Mouse (Mus musculus) brain, embryonic 14.5 days (tissue): ENCODE results near the gene Zfp764. TPM values are rescaled to one million over a fixed set of nuclear protein-coding genes. Genes with fewer than 3 reads are reported as not detected.
"Not testable (repeated sequence)": the region's sequence is repeated elsewhere in the genome, so short reads cannot be mapped to it uniquely, and the experiment has no call there.

Experiments used
- DNase-seq: peaks from one replicate; pipeline ENCODE4 v3.0.0-alpha.2; 2011; ENCODE audit warnings: low read depth
- CTCF ChIP-seq: fragments of 200-500 bp; IDR thresholded peaks from 2 replicates; pipeline ENCODE4 v1.5.1; 2012; ENCODE audit warnings: inconsistent platforms, mild to moderate bottlenecking, moderate library complexity, borderline replicate concordance; ENCODE audit not compliant: insufficient read depth, insufficient read length; ENCODE audit errors: extremely low read depth
- POLR2A ChIP-seq: fragments of 200-500 bp; IDR thresholded peaks from 2 replicates; pipeline ENCODE4 v1.6.1; 2012; ENCODE audit warnings: mild to moderate bottlenecking, inconsistent platforms, borderline replicate concordance; ENCODE audit not compliant: poor library complexity, insufficient read depth, insufficient read length, severe bottlenecking; ENCODE audit errors: extremely low read depth
- polyA plus RNA-seq: library from polyadenylated mRNA; depleted of rRNA; stranded (reverse); fragments of >200 nt; gene quantifications from 2 replicates; pipeline ENCODE4 v1.2.3, GENCODE M21; 2012

Gene Zfp764
- polyA plus RNA-seq, 1 experiment: 4.4 TPM

- DNase-seq: peak; percentile 80
- no peak for TF ChIP-seq POLR2A
- no peak for TF ChIP-seq CTCF
These were observed 15.6 kb upstream of the Zfp764 start for GRCm38 (mm10) chr7:127422247-127422646.

GRCm38 (mm10) chr7:127421388-127422191, 15.0 kb upstream of the Zfp764 start, which contains the start of gene Zfp688:
TSS of gene Zfp688 (minus strand) at chr7:127422068.
- peak; percentile 95 for DNase-seq
- TF ChIP-seq CTCF (peak; percentile 9; the same call in 1 of the 2 replicates), POLR2A (peak; percentile 81; the same call in 1 of the 2 replicates)

- no peak for DNase-seq
- TF ChIP-seq CTCF: no peak
- no peak for TF ChIP-seq POLR2A
These were observed 4.8 kb upstream of the Zfp764 start for GRCm38 (mm10) chr7:127411418-127411817.

- not testable (repeated sequence) for DNase-seq
These were observed 2.5 kb downstream of the Zfp764 start for GRCm38 (mm10) chr7:127404101-127404500.

GRCm38 (mm10) chr7:127402980-127403379, 3.6 kb downstream of the Zfp764 start:
- TF ChIP-seq POLR2A (no peak), CTCF (no peak)
- DNase-seq: no peak

- DNase-seq: no peak
- TF ChIP-seq CTCF: no peak
- no peak for TF ChIP-seq POLR2A
These were observed 6.3 kb downstream of the Zfp764 start for GRCm38 (mm10) chr7:127400355-127400754.

- no peak for TF ChIP-seq POLR2A
- no peak for DNase-seq
These were observed 12.7 kb downstream of the Zfp764 start for GRCm38 (mm10) chr7:127393944-127394333.

GRCm38 (mm10) chr7:127393157-127393943, 13.3 kb downstream of the Zfp764 start, which contains the start of gene E430018J23Rik:
TSS of gene E430018J23Rik (minus strand) at chr7:127393629.
- TF ChIP-seq POLR2A (peak; percentile 45; the same call in 1 of the 2 replicates), CTCF (no peak)
- peak; percentile 99 for DNase-seq

- TF ChIP-seq POLR2A (no peak), CTCF (no peak)
- no peak for DNase-seq
These were observed 14.3 kb downstream of the Zfp764 start for GRCm38 (mm10) chr7:127392251-127392824.

GRCm38 (mm10) chr7:127391538-127391937, 15.1 kb downstream of the Zfp764 start:
- no peak for TF ChIP-seq POLR2A
- no peak for TF ChIP-seq CTCF
- DNase-seq: no peak

GRCm38 (mm10) chr7:127390306-127390705, 16.3 kb downstream of the Zfp764 start:
- DNase-seq: no peak
- no peak for TF ChIP-seq CTCF
- TF ChIP-seq POLR2A: no peak

- DNase-seq: not testable (repeated sequence)
These were observed 18.4 kb downstream of the Zfp764 start for GRCm38 (mm10) chr7:127388201-127388600.
